Mouse (Mus musculus) olfactory bulb, adult 2 months (tissue): ENCODE measurements at regions not wholly inside any gene's neighbourhood (a gene's known extent, or its start where the extent isn't known, plus 50 kb on each side); places are given as distances from the start of the nearest gene placed in this dataset.

Source experiments
- CTCF ChIP-seq: fragments of 200-500 bp; IDR thresholded peaks from 2 replicates; pipeline ENCODE4 v1.5.1; 2012; ENCODE audit warnings: low read depth, mild to moderate bottlenecking, low read length, moderate library complexity; ENCODE audit not compliant: insufficient read depth
- POLR2A ChIP-seq: fragments of 200-500 bp; IDR thresholded peaks from 2 replicates; pipeline ENCODE4 v1.6.1; 2012; ENCODE audit warnings: mild to moderate bottlenecking, low read depth, low read length, moderate library complexity; ENCODE audit not compliant: insufficient read depth

GRCm38 (mm10) chr13:26312246-26313010, 457.5 kb downstream of the Hdgfl1 start:
- TF ChIP-seq POLR2A, result no peak
- no peak for TF ChIP-seq CTCF
